Mouse (Mus musculus) heart, adult 2 months (tissue): Measurements from ENCODE around the gene Amer2. TPM values are rescaled to one million over a fixed set of nuclear protein-coding genes. Genes with fewer than 3 reads are reported as not detected.

Experiments
- DNase-seq, 2 experiments: peaks; one replicate each; pipeline ENCODE4 v3.0.0; 2021
- H3K27ac ChIP-seq: fragments of 200-600 bp; 2 replicates; pipeline ENCODE4 v1.8.1; 2022
- H3K27me3 ChIP-seq: fragments of 200-500 bp; 2 replicates; pipeline ENCODE4 v1.6.1; 2012; ENCODE audit warnings: mild to moderate bottlenecking, low read length, inconsistent platforms, mixed read lengths; ENCODE audit not compliant: control insufficient read depth, insufficient read depth
- H3K36me3 ChIP-seq: fragments of 200-500 bp; 2 replicates; pipeline ENCODE4 v1.6.1; 2012; ENCODE audit warnings: low read length, inconsistent platforms; ENCODE audit not compliant: control insufficient read depth, insufficient read depth
- H3K4me1 ChIP-seq: fragments of 200-500 bp; 2 replicates; pipeline ENCODE4 v1.6.1; 2011; ENCODE audit warnings: low read length; ENCODE audit not compliant: control insufficient read depth, insufficient read depth
- H3K4me3 ChIP-seq: fragments of 200-600 bp; 2 replicates; pipeline ENCODE4 v1.8.1; 2022
- H3K79me2 ChIP-seq: fragments of 200-500 bp; replicated peaks from 2 replicates; pipeline ENCODE4 v1.6.1; 2012; ENCODE audit warnings: mild to moderate bottlenecking, inconsistent platforms, low read length, moderate library complexity, mixed read lengths; ENCODE audit not compliant: control insufficient read depth, insufficient read depth
- H3K9ac ChIP-seq: fragments of 200-500 bp; 2 replicates; pipeline ENCODE4 v1.6.1; 2012; ENCODE audit warnings: low read depth, mild to moderate bottlenecking, control low read depth, inconsistent platforms, low read length, mixed read lengths
- CTCF ChIP-seq: fragments of 200-600 bp; IDR thresholded peaks from 2 replicates; pipeline ENCODE4 v1.8.1; 2022; ENCODE audit warnings: antibody characterized with exemption, mild to moderate bottlenecking, moderate library complexity
- EP300 ChIP-seq: fragments of 200-500 bp; IDR thresholded peaks from 2 replicates; pipeline ENCODE4 v1.6.1; 2011; ENCODE audit warnings: low read depth, low read length, control low read depth; ENCODE audit not compliant: insufficient read depth
- POLR2A ChIP-seq: fragments of 200-500 bp; IDR thresholded peaks from 2 replicates; pipeline ENCODE4 v1.6.1; 2011; ENCODE audit warnings: mild to moderate bottlenecking, low read depth, low read length, control low read depth; ENCODE audit not compliant: insufficient read depth
- WGBS: fragments of 180-500 bp; shearing (Covaris S2); methylation state at CpG from one replicate; pipeline ENCODE4 v1.1.7; 2018; 5-methylcytosine and 5-hydroxymethylcytosine counted together
- intact Hi-C: fragments of 180-260 bp; cut with DNase I; formaldehyde crosslinking; loops from one replicate; pipeline ENCODE4 v1.15.1; 2025
- polyA plus RNA-seq: library from polyadenylated mRNA; depleted of rRNA; stranded (reverse); fragments of >200 nt; gene quantifications from 2 replicates; pipeline ENCODE4 v1.2.3, GENCODE M21; 2012
- total RNA-seq, 2 experiments: library from RNA; stranded (reverse); gene quantifications; 2 replicates each; pipeline ENCODE4 v1.2.3; 2021

Amer2 gene
- total and polyA plus RNA-seq, 3 experiments, result 0.02 TPM; not detected in 2

DNA sequence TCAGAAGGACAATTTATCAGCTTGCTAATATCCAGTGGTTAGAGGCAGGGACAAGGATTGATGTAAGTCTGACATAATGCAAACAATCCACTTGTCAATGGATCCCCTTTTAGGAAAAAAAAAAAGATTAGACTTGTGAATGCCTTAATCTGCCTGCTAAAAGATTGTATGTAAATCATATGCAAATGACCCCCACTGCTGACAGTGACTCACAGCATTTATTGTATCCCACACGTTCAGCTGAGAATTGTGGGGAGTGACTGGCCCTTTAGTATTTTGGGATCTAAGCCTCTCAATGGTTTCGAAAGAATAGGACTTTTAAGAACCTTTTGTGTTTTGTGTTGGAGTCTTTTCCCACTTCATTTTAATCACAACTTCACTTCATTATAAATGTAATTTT is 30.2 kb downstream of the Amer2 start:
- no peak for DNase-seq
- no peaks in the 10 kb centered on the region for H3K36me3 ChIP-seq
- H3K4me3 ChIP-seq, result no peak overlapping the region
- no peak overlapping the region for H3K9ac ChIP-seq
- no peaks in the 10 kb centered on the region for H3K27me3 ChIP-seq
- H3K4me1 ChIP-seq, result no peaks in the 10 kb centered on the region
- TF ChIP-seq EP300 (no peak), POLR2A (no peak), CTCF (no peak)
- H3K27ac ChIP-seq, result no peak overlapping the region
- no peaks in the 10 kb centered on the region for H3K79me2 ChIP-seq
- intact Hi-C loops, result no loop called here
- WGBS, result 68% methylated on average over 2 of the region's 2 CpGs

DNA sequence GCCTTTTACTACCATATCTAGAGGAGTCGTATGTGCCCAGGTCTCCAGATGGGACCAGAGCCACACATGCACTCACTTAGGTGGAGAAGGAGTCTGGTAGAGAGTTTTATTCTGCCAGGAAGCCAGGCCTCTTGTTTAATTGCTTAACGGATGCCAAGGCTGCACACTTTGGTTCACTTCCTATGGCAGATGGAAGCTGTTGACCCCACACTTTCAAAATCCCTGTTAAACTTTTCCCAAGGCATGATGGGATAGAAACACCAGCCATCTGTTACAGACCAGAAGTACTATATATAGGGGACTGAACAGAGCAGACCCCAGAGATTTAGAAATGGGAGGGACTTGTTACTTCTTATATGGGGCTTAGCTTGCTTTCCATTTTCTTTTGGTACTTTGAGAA is 32.8 kb downstream of the Amer2 start:
- H3K4me1 ChIP-seq, result no peaks in the 10 kb centered on the region
- 75% methylated on average over 2 of the region's 2 CpGs for WGBS
- H3K27ac ChIP-seq, result no peak overlapping the region
- no peak overlapping the region for H3K4me3 ChIP-seq
- H3K36me3 ChIP-seq, result no peaks in the 10 kb centered on the region
- no peaks in the 10 kb centered on the region for H3K27me3 ChIP-seq
- intact Hi-C loops, result no loop called here
- H3K9ac ChIP-seq, result no peak overlapping the region
- no peak for TF ChIP-seq EP300
- no peak for TF ChIP-seq CTCF
- TF ChIP-seq POLR2A, result no peak
- H3K79me2 ChIP-seq, result no peaks in the 10 kb centered on the region
- no peak for DNase-seq

DNA sequence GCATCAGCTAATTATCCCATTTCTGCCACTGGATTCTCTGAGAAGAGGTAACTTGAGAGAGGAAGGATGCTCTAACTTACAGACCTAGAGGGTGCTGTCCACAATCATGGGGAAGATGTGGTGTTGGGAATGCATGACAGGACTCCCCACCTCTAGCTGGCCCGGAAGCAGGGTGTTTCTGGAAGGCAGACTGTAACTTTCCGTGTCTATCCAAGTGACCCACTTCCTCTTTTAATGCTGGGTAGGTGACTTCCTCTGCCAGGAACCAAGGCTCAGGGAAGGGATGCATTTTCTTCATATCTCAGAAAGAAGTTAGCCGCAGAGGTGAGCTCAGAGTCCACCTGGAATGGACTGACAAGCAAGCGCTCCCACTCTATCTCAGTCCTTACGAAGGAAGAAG is 33.5 kb downstream of the Amer2 start:
- WGBS, result 82% methylated on average over 5 of the region's 5 CpGs
- H3K79me2 ChIP-seq, result no peaks in the 10 kb centered on the region
- H3K4me3 ChIP-seq, result no peak overlapping the region
- H3K36me3 ChIP-seq, result no peaks in the 10 kb centered on the region
- no peak for DNase-seq
- H3K4me1 ChIP-seq, result no peaks in the 10 kb centered on the region
- TF ChIP-seq CTCF, result no peak
- TF ChIP-seq POLR2A, result no peak
- TF ChIP-seq EP300, result no peak
- H3K9ac ChIP-seq, result no peak overlapping the region
- no peak overlapping the region for H3K27ac ChIP-seq
- intact Hi-C loops, result no loop called here
- H3K27me3 ChIP-seq, result no peaks in the 10 kb centered on the region

DNA sequence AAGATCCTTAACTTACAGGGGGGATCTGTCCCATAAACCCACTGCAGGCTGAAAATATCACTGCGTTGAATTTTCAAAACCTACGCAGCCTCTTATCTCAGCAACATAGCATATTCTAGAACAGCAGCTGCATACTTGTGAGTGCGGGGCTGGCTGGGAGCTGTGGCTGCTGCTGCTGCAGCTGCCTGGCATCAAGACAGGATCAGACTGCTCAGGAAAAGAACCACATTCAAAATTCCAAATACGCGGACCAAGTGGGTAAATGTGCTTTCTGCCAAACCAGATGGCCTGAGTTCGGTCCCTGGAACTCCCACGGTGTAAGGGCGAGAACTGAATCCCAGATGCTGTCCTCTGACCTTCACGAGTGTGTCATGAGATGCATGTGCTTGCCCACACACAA is 34.3 kb downstream of the Amer2 start:
- TF ChIP-seq EP300, result no peak
- TF ChIP-seq POLR2A, result no peak
- TF ChIP-seq CTCF, result no peak

DNA sequence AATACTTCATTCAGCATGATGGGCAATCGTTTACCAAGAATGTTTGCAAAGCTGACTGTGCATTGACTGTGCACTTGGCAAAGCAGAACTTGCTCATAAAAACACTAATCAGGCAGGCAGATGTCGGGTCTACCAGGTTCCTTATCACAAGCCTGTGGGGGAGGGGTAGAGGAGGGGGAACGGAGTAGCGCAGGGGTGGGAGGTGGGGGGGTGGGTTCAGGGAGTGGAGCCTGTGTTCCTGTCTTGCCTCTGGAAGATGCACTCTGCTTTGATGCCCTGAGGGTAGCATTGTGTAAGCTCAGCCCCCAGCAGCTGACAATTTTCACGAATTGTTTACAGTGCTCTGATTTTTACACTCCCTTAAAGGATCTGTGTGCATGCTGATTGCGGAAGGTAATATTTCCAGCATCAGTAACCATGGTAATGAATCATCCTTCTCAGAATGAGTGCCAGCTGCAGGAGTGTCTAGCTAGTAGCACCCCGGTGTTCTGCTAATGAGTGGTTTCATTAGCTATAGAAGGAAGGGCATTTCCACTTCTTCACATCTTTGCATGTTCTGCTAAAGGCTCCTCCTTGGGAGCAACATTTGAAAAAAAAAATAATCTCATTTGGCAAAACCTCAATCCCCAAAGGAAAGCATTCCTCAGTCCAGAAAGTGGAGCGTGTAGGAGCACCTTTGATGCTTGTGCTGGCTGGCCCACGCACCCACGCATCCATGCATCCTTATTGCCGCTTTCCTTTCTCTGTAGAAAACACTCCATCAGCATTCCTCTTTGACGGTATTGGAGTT is 36.8 kb downstream of the Amer2 start:
- intact Hi-C loops, result no loop called here
- Histone ChIP-seq H3K79me2 (no peaks in the 10 kb centered on the region), H3K4me1 (no peaks in the 10 kb centered on the region), H3K27me3 (no peaks in the 10 kb centered on the region), H3K27ac (no peak overlapping the region), H3K9ac (no peak overlapping the region), H3K4me3 (no peak overlapping the region), H3K36me3 (no peaks in the 10 kb centered on the region)
- 37% methylated on average over 12 of the region's 12 CpGs for WGBS
- no peak for TF ChIP-seq POLR2A
- no peak for TF ChIP-seq CTCF
- TF ChIP-seq EP300, result no peak
- no peak for DNase-seq

More for the DNA sequence above, 34.3 kb downstream of the Amer2 start:
- Histone ChIP-seq H3K36me3 (no peaks in the 10 kb centered on the region), H3K27ac (no peak overlapping the region), H3K9ac (no peak overlapping the region), H3K4me3 (no peak overlapping the region), H3K4me1 (no peaks in the 10 kb centered on the region), H3K27me3 (no peaks in the 10 kb centered on the region), H3K79me2 (no peaks in the 10 kb centered on the region)
- no peak for DNase-seq
- WGBS, result 66% methylated on average over 9 of the region's 9 CpGs
- intact Hi-C loops, result no loop called here

DNA sequence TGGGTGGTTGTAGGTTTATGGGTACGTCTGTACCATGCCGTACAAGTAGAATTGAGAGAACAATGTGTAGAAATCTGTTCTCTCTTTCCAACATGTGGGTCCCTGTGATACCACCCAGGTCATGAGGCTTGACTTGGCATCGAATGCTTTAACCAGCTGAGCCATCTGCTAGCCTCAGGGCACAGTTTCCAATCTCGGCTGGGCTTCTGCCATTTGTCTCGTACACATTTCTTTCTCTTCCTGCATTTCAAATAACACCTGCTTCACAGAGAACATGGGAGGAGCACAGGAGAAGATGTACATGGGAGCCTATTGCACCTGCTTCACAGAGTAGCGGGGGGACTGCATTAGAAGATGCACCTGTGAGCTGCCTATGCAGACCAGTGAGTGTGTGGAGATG is 38.2 kb downstream of the Amer2 start:
- no peak overlapping the region for H3K4me3 ChIP-seq
- no peak overlapping the region for H3K27ac ChIP-seq
- no peaks in the 10 kb centered on the region for H3K79me2 ChIP-seq
- no peaks in the 10 kb centered on the region for H3K27me3 ChIP-seq
- H3K36me3 ChIP-seq, result no peaks in the 10 kb centered on the region
- DNase-seq, result no peak
- TF ChIP-seq CTCF (no peak), POLR2A (no peak), EP300 (no peak)
- no peak overlapping the region for H3K9ac ChIP-seq
- WGBS, result 85% methylated on average over 6 of the region's 6 CpGs
- intact Hi-C loops, result no loop called here
- no peaks in the 10 kb centered on the region for H3K4me1 ChIP-seq
